Mouse (Mus musculus): ENCODE results near the gene Cenps.

DNA sequence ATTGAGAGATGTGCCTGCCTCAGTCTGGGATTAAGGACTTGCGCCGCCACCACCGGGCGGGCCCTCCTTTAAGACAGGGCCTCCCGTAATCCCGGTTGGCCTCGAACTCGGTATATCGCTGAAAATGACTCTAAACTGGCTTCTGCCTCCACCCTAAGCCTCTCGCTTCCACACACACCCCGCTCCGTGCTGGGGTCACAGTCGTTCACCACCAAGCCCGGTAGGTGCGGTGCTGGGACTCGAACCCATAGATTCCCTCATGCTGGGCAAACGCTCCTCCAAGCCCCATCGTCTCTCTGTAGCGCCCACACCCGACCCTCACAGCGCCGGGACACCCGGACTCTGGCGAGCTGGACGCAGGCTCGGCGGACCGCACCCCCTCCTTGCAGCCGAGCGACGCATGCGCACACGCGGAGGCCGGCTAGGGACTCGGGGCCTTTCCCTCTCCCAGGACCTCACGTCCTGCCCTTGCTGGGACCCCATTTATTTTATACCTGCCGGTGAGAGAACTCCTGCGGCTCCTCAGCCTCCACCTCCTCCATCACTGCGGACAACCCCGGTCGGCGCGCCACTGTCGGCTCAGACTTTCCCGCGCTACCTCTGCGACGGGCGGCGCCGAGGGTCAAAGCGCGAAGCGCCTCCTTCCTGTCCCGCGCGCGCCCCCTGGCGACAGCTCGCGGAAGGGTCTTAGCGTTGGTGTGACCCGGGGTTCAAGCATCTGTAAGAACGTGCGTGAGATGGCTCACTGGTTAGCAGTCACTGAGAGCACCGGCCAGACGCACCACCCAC lies at the start of gene Cenps:
- TF ChIP-seq CTCF (IDR thresholded peaks at IDR 0.05; ENCODE audit: control insufficient read depth, insufficient read depth, insufficient read length) (peak; percentile 78), CEBPB (IDR thresholded peaks at IDR 0.05; ENCODE audit: low read depth) (no peak), MAX (IDR thresholded peaks at IDR 0.05) (peak; percentile 38)

All from C2C12 (cell line).